Mouse (Mus musculus) T-cell, adult 2 months (primary cell): Measurements from ENCODE around the gene Agbl4.

ENCODE experiments used
- DNase-seq: peaks from one replicate; pipeline ENCODE4 v3.0.0; 2022; ENCODE audit warnings: low spot score

Gene Agbl4

DNA sequence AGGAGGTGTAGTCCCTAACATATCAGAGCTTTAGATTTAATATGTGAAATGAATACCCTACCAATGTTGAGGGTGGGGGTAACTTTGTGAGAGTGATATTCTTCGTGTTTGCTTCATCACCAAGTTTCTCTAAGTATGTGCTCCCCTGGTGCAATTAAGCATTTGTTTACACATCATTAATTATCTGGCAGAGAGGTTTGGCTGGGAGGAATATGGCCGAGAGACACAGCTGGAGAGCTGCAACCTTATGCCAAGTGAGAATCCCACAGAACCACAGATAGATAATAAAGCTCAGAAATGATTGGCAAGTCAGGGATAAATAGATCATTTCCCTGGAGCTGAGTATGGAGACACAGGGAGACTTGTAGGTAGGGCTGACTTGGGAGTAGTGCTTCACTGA, 1003.2 kb downstream of the Agbl4 start:
- DNase-seq: no peak

DNA sequence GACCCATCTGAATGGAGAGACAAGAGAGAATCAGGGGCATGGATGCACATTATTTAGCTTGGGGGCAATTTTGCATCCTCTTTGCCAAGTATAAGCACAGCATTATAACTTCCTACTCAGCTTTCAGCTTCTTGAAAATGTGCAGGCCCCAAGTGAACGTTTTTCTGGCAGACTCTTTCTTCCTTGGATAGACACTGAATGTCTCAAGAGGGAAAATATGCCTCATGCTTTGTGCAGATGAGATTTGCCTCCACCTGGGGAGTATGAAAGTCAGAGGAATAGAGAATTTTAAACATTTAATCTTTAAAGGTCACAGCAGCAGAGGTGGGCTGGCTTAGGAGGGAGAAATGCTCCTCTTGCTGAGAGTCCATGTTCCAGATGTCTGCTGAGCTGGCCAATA, 1005.8 kb downstream of the Agbl4 start:
- no peak for DNase-seq

DNA sequence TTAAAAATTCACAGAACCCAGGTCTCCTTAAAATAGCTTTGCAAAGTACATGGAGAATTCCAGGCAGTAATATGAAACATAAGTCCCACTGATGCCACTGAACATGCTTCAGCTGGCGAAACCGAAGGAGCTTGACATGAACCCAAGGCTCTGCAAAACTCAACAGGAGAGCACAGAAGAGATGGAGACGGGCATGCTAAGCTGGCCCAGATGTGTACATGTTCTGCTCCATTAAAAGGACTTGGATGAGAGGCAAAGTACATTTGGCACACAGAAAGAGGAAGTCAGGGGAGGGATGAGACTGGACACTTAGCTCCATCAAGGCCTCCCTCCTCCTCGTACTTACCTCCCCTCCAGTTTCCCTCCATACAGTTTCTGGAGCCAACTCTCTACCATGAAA, 1013.3 kb downstream of the Agbl4 start:
- DNase-seq: no peak

DNA sequence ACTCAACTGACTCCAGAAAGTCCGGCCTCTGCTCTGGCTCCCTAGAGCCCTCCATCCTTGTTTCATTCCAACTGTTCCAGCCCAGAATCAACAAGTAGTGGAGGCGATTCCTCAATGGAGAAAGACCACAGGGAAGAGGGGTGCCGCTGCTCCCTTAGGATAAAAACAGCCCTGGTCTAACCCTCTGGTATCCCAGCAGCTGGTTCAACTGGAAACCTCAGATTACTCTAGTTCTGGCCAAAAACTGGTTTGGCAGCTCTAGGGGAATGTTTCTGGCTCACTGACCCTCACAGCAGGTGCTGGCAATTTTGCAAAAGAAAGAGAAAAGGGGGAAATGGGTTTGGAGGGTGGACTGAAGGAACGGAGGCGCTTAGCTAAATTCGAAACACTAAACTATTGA, 1016.9 kb downstream of the Agbl4 start:
- DNase-seq: no peak

DNA sequence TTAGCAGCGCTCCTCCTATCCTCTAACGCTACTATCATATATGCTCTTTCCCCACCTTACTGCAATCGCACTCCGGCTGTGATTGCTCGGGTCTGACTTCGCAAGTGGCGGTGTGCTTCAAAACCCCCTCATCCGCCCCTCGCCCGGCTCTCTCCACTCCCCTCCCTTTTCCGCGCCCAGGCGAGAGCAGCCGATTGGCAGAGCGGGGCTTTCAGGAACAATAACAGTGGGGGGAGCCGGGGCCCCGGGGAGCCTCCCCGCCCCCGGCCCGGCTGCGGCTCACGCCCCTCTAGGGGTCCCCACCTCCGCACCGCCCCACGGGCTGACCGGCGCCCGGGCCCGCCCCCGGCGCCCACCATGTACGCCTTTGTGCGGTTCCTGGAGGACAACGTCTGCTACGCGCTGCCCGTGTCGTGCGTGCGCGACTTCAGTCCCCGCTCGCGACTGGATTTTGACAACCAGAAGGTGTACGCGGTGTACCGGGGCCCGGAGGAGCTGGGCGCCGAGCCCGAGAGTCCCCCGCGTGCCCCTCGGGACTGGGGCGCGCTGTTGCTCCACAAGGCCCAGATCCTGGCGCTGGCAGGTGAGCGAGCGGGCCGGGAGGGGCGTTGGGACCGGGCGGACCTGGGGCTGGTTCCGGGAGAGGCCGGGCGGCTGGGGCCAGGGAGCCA, 1017.5 kb downstream of the Agbl4 start, which contains the start of gene Bend5:
Bend5 (plus strand) TSS at position 189 of the 671 bp plus-strand sequence.
- DNase-seq: peak; percentile 81

DNA sequence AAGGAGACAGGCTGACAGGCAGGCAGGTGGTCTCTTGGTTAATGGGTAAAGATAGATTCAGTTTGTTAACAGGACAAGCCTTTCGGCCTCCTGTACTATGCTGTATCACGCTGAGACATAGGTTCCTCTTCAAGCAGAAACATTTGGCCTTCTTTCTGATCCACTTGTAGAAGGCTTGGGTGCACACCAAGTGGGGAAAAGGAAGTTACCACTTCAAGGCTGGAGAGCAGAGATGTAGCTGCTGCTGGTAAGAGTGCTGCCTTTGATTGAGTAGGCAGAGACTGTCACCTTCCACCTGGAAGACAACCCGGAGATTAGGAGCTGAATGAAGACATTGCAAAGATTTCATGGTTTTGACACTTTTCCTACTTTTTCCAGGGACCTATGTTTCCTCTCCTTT, 1018.7 kb downstream of the Agbl4 start:
- no peak for DNase-seq

DNA sequence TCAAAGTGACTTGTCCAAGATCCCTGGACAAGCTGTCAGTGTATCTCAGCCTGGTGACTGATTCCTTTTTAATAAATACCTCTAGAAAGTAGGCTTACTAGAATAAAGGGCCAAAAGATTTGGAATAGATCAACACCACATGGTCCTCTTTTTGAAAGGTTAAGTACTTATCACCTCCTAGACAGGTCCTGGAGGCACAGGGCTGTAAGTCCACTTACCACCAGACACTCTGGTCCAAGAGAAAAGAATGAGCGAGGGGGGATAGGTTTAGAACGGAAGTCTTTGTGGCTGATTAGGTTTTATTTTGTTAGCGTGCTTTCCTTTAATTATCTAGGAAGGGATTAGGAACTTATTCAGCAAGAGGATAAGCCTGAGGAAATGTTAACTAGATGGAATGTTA, 1019.1 kb downstream of the Agbl4 start:
- DNase-seq: no peak

DNA sequence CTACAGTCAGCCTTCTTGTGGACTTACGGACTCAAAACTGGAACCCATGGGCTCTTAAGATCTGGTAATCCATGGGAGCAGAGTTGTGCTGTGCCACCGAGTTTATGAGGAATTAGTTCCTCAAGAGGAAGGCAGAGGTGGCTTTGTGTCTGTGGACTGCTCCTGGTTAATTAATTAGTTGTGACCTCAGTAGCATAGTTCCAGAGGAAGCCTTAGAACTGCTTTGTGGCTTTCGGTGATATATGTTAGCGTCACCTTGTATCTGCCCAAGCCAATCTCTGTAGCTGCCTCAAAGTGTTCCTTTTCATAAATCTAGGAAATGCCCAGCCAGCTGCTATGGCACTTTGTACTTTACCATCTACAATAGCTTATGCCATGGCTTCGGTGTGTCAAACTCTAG, 1020.3 kb downstream of the Agbl4 start:
- DNase-seq: no peak

DNA sequence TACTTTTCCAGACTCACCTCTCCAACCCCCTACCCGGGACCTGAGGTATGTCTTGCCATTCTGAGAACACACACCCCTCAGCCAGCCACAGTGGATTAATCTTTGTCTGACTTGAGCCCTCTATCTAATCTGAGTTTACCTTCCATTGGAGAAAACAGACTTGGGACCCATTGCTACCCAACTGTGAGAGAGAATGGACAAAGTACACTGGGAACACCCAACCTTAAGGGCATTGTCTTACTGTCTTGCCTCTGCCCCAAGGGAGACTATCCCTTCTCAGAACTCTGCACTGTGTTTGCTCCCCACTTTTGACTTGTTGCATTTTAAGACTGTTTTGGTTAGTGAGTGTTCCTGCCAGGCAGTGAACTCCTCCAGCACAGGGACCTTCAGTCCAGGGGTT, 1022.0 kb downstream of the Agbl4 start:
- no peak for DNase-seq

DNA sequence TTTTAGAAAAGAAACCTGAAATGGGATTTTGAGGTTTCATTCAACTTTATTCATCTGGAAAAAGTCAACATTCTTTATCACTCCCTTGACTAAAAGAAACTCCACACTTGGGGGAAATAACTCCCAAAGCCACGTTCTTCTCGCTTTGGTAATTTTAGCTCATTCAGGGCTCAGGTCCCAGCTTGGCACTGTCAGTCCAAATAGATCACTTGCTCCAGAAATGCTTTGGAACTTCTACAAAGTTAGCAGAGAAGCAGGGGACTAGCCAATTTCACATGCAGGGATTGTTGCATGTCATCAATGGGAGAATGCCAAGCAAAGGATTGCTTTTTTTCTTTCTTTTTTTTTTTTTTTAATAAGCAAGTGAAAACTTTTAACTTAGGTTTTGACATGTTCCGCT, 1022.6 kb downstream of the Agbl4 start:
- DNase-seq: no peak

DNA sequence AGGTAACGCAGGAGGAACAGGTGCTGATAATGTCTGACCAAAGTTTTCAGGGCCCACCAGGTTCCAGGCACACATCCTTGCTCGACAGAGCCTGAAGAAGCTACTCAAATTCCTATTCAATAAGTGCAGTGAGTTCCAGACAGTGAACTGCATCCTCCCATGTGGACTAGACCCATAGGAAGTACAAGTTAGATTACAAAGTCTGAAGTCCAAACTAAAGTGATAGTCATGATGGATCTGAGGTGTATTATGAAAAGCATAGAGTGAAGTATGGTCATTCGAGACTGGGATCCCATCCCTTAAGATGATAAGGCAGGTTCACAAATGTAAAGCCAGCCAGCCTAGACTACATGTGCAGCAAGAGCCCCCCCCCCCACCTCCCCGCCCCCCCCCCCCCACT, 1023.5 kb downstream of the Agbl4 start:
- no peak for DNase-seq

DNA sequence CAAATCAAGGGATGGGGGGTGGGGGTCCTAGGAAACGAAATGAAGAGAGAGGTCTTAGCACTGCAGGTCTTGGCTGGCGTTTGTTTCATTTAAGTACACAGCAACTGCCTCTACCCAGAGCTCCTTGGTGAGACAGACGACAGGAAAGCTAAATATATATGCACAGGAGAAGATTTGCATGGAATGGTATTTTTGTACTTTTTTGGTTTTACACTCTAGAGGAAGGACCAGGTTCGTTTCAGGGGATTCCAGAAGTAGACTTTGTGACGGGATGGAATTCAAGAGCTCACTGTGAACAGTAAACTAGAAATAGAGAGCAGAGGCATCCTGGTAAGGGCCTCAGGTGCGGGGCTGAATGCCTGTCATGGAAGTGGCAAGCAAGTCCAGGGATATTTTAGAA, 1024.3 kb downstream of the Agbl4 start:
- no peak for DNase-seq

DNA sequence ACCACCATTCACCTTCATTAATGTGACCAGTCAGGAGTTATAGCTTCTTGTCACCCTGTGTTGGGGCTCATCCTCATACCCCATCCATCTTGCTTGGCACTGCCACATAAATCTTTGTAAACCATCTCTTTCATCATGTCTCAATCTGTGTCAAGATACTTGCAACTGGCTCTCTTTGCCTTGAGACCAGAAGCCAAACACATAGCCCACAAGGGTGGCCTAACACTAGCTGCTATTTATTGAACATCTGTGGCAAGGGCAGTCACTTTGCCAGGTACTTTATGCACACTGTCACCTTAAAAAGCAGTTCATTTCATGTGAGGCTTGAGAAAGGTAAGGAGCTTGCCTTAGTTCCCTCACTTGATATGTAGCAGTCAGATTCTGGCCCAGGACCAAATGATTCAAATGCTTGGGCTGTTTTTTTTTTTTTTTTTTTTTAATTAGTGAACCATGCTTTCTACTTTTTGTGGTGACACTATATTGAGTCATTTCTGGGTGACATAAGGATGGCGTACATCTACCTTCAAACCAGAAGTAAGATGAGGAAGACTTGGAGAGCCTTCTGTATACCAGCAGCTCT, 1027.0 kb downstream of the Agbl4 start:
- DNase-seq: no peak

DNA sequence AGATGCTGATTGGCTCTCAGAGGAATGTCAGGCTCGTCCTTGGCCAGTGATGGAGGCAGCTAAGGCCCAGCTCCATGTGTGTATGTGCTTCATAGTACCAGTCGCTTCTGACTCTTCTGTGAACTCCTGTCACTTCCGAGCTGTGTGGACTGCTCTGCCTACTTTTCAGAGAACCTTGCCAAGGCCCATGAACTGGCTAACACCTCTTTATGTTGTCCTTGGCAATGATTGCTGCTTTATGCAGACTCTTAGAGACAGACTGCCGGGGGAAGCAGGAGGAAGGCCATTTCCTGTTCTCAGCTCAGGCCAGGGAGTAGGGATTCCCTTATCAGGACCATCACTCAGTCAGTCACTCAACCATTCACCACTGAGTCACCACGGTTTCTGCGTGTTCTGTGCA, 1027.7 kb downstream of the Agbl4 start:
- no peak for DNase-seq

DNA sequence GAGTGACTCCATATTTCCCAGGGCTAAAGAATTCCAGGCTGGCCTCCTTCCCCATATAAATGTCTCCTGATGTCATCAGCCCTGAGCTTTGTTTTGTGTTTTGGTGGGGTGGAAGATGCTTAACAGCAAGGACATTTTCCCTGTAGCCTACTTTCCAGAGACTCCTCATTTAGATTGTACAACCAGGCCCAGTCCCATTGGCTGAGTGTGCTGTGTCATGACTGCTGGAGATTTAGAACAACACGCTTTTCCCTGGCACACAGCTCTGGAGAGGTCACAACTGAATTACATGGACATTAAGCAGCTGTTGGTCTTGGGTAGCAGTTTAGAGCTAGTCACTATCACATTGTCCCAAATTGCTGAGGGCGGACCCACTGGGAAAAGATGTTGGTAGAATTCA, 1033.7 kb downstream of the Agbl4 start:
- DNase-seq: no peak

DNA sequence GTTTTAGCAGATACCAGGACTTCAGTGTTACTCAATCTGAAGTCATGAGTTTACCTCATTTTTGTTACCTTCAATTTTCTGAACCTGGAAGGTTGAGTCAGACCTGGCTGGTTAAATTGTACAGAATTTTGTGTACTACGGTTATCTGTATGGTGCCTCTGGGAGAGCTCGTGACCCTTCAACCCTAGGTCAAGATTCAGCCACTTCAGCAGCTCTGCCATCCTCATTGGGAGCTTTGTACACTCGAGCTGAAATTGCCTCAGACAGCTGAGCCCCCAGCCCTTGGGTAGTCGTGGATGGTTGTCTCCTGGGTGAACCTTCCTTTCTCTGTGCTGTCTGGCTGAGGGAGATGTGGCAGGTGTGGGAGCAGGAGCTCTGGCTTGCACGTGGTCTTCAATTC, 1034.6 kb downstream of the Agbl4 start:
- DNase-seq: no peak

DNA sequence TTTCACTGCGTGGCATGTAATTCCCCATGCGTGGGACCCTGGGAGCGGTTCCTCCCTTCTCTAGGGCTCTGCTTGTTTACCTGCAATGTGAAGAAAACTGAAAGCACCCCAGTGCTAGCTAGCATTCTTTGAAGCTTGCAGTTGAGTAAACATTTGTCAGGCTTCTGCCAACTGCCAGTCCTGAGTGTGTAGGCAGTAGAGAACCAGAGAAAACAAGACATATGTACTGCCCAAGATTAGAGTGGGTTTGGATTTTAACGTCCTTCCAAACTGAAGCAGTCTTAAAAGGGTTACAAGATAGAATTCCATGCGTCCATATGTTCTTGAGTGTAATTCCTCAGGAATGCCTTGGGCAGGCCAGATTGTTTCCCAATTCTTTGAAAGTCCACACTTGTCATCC, 1035.0 kb downstream of the Agbl4 start:
- DNase-seq: no peak

DNA sequence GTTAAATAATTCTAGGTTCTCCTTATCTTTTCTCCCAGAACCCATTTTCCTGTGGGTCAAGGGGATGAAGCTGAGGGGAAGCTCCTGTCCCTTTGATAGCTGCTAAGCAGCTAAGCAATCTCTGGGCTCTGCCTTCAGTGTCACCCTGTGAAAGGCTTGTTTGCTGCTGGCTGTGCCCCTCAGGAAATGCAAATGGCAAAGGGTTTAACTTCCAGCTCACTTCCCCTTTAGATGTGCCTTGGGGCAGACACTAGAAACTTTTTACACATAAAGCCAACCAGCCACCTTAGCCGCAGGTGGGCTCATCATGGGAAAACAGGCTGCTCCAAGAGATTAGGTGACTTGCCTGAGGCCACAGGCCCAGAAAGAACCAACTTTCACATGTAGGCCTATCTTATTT, 1044.2 kb downstream of the Agbl4 start:
- DNase-seq: no peak

DNA sequence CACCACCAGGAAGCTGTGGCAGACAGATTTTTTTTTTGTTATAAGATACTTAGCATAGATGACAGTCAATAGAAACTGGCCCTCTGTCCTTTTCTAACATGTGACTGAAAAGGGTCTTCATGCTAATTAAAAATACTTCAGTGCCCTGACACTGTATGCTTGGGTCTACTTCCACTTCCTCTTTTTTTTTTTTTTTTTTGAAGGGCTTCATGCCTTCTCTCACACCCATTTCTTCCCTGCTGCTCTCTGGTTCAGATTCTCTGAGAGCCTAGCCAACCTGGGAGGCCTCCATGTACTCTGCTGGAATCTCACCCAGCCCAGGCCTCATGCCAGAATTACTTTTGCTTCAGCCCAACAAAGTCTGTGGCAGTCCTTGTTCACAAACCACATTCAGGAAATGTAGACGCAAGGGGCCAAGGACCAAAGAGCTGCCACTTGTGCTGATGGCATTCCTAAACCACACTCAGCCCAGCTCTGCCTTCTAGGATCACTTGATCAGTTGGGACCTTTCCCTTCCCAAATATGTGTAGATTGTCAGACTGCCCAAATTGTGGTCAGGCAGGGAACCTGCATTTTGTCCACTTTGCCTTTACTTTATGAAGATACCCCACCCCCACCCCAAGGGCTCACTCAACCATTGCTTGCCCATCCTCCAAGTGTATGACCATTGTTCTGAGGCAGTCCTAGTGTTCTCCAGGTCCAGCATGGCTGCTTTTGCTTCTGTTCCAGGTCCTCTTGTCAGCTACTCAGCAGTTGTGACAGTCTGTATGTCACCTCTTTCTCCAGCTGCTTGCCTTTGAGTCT, 1045.2 kb downstream of the Agbl4 start:
- no peak for DNase-seq

DNA sequence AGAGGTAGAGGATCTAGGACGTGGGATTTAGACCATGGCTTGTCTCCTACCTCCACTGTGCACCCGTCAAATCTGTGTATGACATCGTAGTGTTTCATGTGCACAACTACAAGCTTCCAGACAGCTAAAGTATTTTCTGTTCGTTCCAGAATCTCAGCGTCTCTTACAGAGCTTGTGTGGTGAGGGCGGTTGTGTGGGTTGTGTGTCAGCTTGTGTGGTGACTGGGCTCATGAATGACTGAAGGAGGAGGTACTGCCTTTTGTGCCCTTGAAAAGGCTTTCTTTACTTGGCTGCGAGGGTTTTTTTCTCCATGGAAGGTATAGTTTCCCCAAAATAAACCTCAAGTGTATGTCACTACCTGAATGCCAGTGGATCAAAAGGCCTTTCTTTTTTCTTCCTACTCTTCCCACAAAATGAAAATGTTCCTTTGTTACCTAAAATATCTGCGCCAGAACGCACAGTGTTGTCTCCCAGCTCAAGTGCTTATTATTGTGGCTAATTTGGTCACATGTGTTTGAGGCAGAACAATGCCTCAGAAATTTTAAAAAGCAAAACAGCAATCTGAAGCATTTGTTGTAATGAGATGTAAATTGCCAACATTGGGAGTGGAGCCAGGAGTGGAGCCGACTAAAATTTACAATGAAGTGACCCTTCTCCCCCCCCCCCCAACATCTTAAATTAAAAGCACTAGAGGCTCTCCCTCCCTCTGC, 1046.6 kb downstream of the Agbl4 start:
- DNase-seq: no peak

DNA sequence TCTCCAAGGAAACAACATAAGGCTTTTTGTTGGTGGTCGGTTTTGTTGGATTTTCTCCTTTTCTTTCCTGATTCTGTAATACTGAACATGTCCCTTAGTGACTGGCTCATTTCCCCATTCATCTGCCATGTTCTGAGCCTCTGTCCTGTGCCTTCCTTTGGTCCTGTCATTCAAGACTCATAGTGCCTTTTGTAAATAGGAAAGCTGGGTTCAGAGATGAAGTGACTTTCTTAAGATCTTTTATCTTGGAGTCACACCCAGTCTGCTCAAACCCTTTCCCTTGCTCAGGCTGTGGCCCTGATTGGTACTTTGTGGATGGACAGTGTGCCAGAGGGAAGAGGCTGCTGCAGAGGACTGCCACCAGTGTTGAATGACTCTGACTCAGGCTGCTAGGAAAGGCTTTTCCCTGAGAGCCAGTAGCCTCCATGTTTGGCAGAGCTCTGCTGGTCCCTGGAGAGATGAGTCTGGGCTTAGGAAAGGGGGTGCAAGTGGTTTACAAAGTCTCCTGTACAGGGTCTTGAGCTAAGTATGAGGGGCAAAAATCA, 1047.2 kb downstream of the Agbl4 start:
- no peak for DNase-seq

DNA sequence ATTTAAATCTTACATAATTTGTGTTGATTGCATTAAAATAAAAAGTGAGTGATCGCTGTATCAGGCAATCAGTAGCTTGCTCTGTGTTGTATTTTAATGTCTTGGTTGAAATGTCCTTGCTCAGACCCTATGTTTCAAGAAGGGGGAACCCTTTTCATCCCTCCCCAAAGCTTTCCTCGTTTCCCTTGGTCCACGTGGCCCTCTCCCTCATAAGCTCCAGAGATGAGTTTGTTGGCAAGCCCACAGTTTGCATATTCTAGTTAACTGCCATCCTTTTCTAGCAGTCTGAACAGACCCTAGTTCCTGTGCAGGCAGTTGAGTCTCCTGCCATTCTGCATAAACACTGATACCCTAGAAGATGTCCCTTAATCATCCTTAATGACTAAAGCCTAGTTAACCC, 1050.5 kb downstream of the Agbl4 start:
- DNase-seq: no peak

DNA sequence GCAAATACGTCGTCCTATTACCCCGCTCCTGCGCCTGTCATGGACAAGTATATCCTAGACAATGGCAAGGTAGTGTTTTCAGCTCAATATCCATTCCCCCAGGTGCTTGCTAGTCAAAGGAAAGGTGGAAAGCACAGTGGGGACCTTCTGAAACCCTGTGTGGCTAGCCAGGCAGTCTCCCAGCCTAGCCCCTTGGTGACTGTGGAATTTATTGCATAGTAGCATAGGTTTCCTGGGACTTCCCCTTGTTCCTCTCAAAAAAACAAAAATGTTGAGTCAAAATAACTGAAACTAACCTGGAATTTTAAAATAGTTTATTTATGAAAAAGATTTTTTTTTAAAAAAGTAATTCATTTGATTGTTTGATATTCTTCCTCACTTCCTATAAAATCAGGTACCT, 1051.1 kb downstream of the Agbl4 start:
- DNase-seq: no peak
